Mouse (Mus musculus) MEL (cell line): ENCODE measurements around the gene Sema3d. TPM values are rescaled to one million over a fixed set of nuclear protein-coding genes. Genes with fewer than 3 reads are reported as not detected.

Source experiments
- DNase-seq: peaks from one replicate; pipeline ENCODE4 v3.0.0; 2011; ENCODE audit warnings: low read depth, low spot score
- H3K27ac ChIP-seq: 2 replicates; pipeline ENCODE4 v1.5.1; 2012; ENCODE audit warnings: low read depth, mild to moderate bottlenecking, control low read depth, low read length, moderate library complexity; ENCODE audit not compliant: control insufficient read depth
- H3K27me3 ChIP-seq, 2 experiments: fragments of 150-350 bp in 1 of 2; sonication (generic) in 1 of 2; 2 replicates each; pipeline ENCODE4 v1.6.1; 2012; ENCODE audit warnings: low read length in 2 of 2, mild to moderate bottlenecking in 2 of 2, improper control_type of control experiment in 1 of 2, moderate library complexity in 1 of 2; ENCODE audit not compliant: insufficient read depth in 2 of 2, control insufficient read depth in 1 of 2
- H3K36me3 ChIP-seq, 2 experiments: 2 replicates each; pipeline ENCODE4 v1.6.1; 2012 to 2014; ENCODE audit warnings: low read length in 2 of 2, improper control_type of control experiment in 1 of 2, inconsistent platforms in 1 of 2, mild to moderate bottlenecking in 1 of 2; ENCODE audit not compliant: insufficient read depth in 2 of 2, control insufficient read depth in 1 of 2
- H3K4me1 ChIP-seq, 2 experiments: fragments of 150-350 bp in 1 of 2; sonication (generic) in 1 of 2; 2 replicates each; pipeline ENCODE4 v1.6.1; 2012; ENCODE audit warnings: low read length in 2 of 2, improper control_type of control experiment in 1 of 2, mild to moderate bottlenecking in 1 of 2; ENCODE audit not compliant: insufficient read depth in 2 of 2, control insufficient read depth in 1 of 2
- H3K4me3 ChIP-seq, 2 experiments: fragments of 150-350 bp in 1 of 2; sonication (generic) in 1 of 2; 2 replicates each; pipeline ENCODE4 v1.5.1; 2012; ENCODE audit warnings: low read depth in 2 of 2, low read length in 2 of 2, mild to moderate bottlenecking in 2 of 2, moderate library complexity in 2 of 2, control low read depth in 1 of 2, improper control_type of control experiment in 1 of 2; ENCODE audit not compliant: control insufficient read depth in 1 of 2, insufficient read depth in 1 of 2
- H3K79me2 ChIP-seq: 2 replicates; pipeline ENCODE4 v1.6.1; 2012; ENCODE audit warnings: mild to moderate bottlenecking, low read length, moderate library complexity; ENCODE audit not compliant: control insufficient read depth, poor library complexity, insufficient read depth
- H3K9ac ChIP-seq: 2 replicates; pipeline ENCODE4 v1.6.1; 2012; ENCODE audit warnings: low read depth, mild to moderate bottlenecking, control low read depth, low read length, moderate library complexity; ENCODE audit not compliant: control insufficient read depth, poor library complexity, severe bottlenecking
- H3K9me3 ChIP-seq: fragments of 150-350 bp; sonication (generic); replicated peaks from 2 replicates; pipeline ENCODE4 v1.6.1; 2012; ENCODE audit warnings: mild to moderate bottlenecking, low read length, improper control_type of control experiment, moderate library complexity; ENCODE audit not compliant: insufficient read depth
- BHLHE40 ChIP-seq: IDR thresholded peaks from 2 replicates; pipeline ENCODE4 v1.6.1; 2012; ENCODE audit warnings: low read depth, mild to moderate bottlenecking, inconsistent platforms, low read length, improper control_type of control experiment, borderline replicate concordance
- CHD1 ChIP-seq: IDR thresholded peaks from 2 replicates; pipeline ENCODE4 v1.6.1; 2012; ENCODE audit warnings: low read depth, mild to moderate bottlenecking, inconsistent platforms, low read length, improper control_type of control experiment
- CTCF ChIP-seq, 3 experiments: IDR thresholded peaks in 2 of 3; conservative IDR thresholded peaks in 1 of 3; 2 replicates each; pipeline ENCODE4 v1.5.1; 2011 to 2012; ENCODE audit warnings: low read length in 3 of 3, low read depth in 2 of 3, mild to moderate bottlenecking in 2 of 3, improper control_type of control experiment in 1 of 3, inconsistent platforms in 1 of 3, mixed read lengths in 1 of 3, moderate library complexity in 1 of 3; ENCODE audit not compliant: control insufficient read depth in 1 of 3, insufficient read depth in 1 of 3, poor library complexity in 1 of 3, severe bottlenecking in 1 of 3
- ELF1 ChIP-seq: IDR thresholded peaks from 2 replicates; pipeline ENCODE4 v1.6.1; 2014; ENCODE audit warnings: low read depth, mild to moderate bottlenecking, inconsistent platforms, low read length, improper control_type of control experiment, moderate library complexity
- GATA1 ChIP-seq: IDR thresholded peaks from 2 replicates; pipeline ENCODE4 v1.6.1; 2011; ENCODE audit warnings: low read depth, low read length, improper control_type of control experiment
- JUND ChIP-seq: IDR thresholded peaks from 2 replicates; pipeline ENCODE4 v1.6.1; 2011; ENCODE audit warnings: low read depth, mild to moderate bottlenecking, improper control_type of control experiment, low read length
- MAFK ChIP-seq: IDR thresholded peaks from 2 replicates; pipeline ENCODE4 v1.6.1; 2011; ENCODE audit warnings: low read depth, mild to moderate bottlenecking, low read length, improper control_type of control experiment, borderline replicate concordance
- MXI1 ChIP-seq: IDR thresholded peaks from 2 replicates; pipeline ENCODE4 v1.6.1; 2011; ENCODE audit warnings: mild to moderate bottlenecking, low read depth, low read length, improper control_type of control experiment
- MYB ChIP-seq: IDR thresholded peaks from 2 replicates; pipeline ENCODE4 v1.6.1; 2011; ENCODE audit warnings: mild to moderate bottlenecking, low read depth, low read length, improper control_type of control experiment
- MYC ChIP-seq: IDR thresholded peaks from 2 replicates; pipeline ENCODE4 v1.6.1; 2011; ENCODE audit warnings: low read depth, mild to moderate bottlenecking, low read length, improper control_type of control experiment, moderate library complexity
- NRF1 ChIP-seq: IDR thresholded peaks from 2 replicates; pipeline ENCODE4 v1.6.1; 2014; ENCODE audit warnings: low read depth, mild to moderate bottlenecking, inconsistent platforms, low read length, improper control_type of control experiment, moderate library complexity; ENCODE audit not compliant: poor library complexity, insufficient read depth, severe bottlenecking
- RAD21 ChIP-seq: IDR thresholded peaks from 2 replicates; pipeline ENCODE4 v1.6.1; 2011; ENCODE audit warnings: mild to moderate bottlenecking, low read depth, low read length, improper control_type of control experiment
- SMC3 ChIP-seq: IDR thresholded peaks from 2 replicates; pipeline ENCODE4 v1.6.1; 2011; ENCODE audit warnings: low read depth, low read length, improper control_type of control experiment
- TBP ChIP-seq: IDR thresholded peaks from 2 replicates; pipeline ENCODE4 v1.8.0; 2011; ENCODE audit warnings: low read depth, low read length, improper control_type of control experiment
- USF1 ChIP-seq: IDR thresholded peaks from 2 replicates; pipeline ENCODE4 v1.6.1; 2014; ENCODE audit warnings: low read depth, mild to moderate bottlenecking, inconsistent platforms, low read length, improper control_type of control experiment, moderate library complexity
- ZC3H11A ChIP-seq: IDR thresholded peaks from 2 replicates; pipeline ENCODE4 v1.6.1; 2012; ENCODE audit warnings: low read depth, mild to moderate bottlenecking, inconsistent platforms, low read length, improper control_type of control experiment
- ZNF384 ChIP-seq: IDR thresholded peaks from 2 replicates; pipeline ENCODE4 v1.6.1; 2012; ENCODE audit warnings: low read depth, mild to moderate bottlenecking, inconsistent platforms, low read length, improper control_type of control experiment
- polyA plus RNA-seq, 2 experiments: library from polyadenylated mRNA; stranded (reverse) in 1 of 2; unstranded in 1 of 2; fragments of >175 nt in 1 of 2; fragments of >200 nt in 1 of 2; gene quantifications; 2 replicates each; pipeline versions ENCODE4 v1.2.1 to v1.2.4; 2012; ENCODE audit warnings: low replicate concordance in 2 of 2, low read depth in 1 of 2; ENCODE audit not compliant: insufficient read length in 2 of 2, insufficient read depth in 1 of 2, missing spikeins in 1 of 2
- total RNA-seq: library from RNA; depleted of rRNA; stranded (reverse); fragments of 300-350 nt; gene quantifications from 2 replicates; pipeline ENCODE4 v1.2.3, GENCODE M21; 2012

Sema3d gene
- total and polyA plus RNA-seq, 3 experiments, result not detected

- TF ChIP-seq CTCF (IDR thresholded peaks at IDR 0.05 in 2 of 3, conservative IDR thresholded peaks at IDR 0.05 in 1 of 3; ENCODE audit: control insufficient read depth in 1 of 3, insufficient read depth in 1 of 3, low read depth in 2 of 3, low read length in 3 of 3, poor library complexity in 1 of 3, severe bottlenecking in 1 of 3) (peak in 2 of 3 experiments; percentile 47 to 69), ZC3H11A (peak; percentile 100), ELF1 (peak; percentile 49; the same call in 1 of the 2 replicates), TBP (0 out of 2 replicates have a peak, but pooled peaks have one; percentile 13), JUND (peak; percentile 48; the same call in 1 of the 2 replicates), MYC (0 out of 2 replicates have a peak, but pooled peaks have one; percentile 42), NRF1 (no peak), SMC3 (peak; percentile 100), BHLHE40 (no peak)
- TF ChIP-seq, all 39 proteins: peak for 7
- no peak overlapping the region for H3K9ac ChIP-seq
- H3K36me3 ChIP-seq, result no peaks in the 10 kb centered on the region
- no peak overlapping the region for H3K27ac ChIP-seq
- no peaks in the 10 kb centered on the region for H3K4me1 ChIP-seq
- DNase-seq, result peak; percentile 85
- H3K27me3 ChIP-seq, result no peaks in the 10 kb centered on the region
- no peaks in the 10 kb centered on the region for H3K9me3 ChIP-seq
- H3K4me3 ChIP-seq, result no peak overlapping the region
- no peaks in the 10 kb centered on the region for H3K79me2 ChIP-seq
These were observed 179.0 kb downstream of the Sema3d start for GRCm38 (mm10) chr5:12562204-12562603.

- H3K27ac ChIP-seq, result no peak overlapping the region
These were observed 179.9 kb downstream of the Sema3d start for GRCm38 (mm10) chr5:12563132-12563531.

DNA sequence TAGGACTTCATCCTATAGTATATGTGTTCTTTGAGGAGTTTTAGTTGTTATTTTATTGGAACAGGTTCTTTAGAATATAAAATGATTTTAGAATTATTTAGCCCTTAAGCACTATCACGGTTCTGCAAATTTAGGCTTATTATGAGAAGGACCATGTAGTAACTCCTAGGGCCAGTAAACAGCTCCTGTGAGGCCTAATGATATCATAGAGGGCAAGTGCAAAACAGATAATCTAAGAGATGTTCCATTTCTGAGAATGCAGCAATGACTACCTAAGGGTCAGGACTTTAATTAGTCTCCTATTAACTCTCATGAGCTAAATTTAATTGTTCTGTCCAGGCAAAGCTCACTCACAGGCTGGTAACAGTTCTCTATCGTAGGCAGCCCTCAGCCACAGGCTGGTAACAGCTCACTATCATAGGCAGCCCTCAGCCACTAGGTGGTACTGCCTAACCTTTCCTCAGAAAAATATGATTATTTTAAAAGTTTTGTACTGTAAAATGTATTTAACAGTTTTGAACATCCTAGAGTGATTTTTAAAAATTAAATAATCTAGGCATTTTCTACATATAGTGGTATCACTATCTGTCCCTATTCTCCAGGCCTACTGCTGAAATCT lies 181.5 kb downstream of the Sema3d start:
- peak; percentile 44 for DNase-seq
- Histone ChIP-seq H3K27me3 (no peaks in the 10 kb centered on the region), H3K4me3 (no peak overlapping the region), H3K4me1 (no peaks in the 10 kb centered on the region), H3K27ac (no peak overlapping the region), H3K9me3 (no peaks in the 10 kb centered on the region), H3K36me3 (no peaks in the 10 kb centered on the region), H3K9ac (no peak overlapping the region), H3K79me2 (no peaks in the 10 kb centered on the region)
- TF ChIP-seq SMC3, result peak; percentile 93
- TF ChIP-seq MXI1, result no peak
- no peak for TF ChIP-seq MAFK
- no peak for TF ChIP-seq ZNF384
- TF ChIP-seq CHD1, result no peak
- TF ChIP-seq RAD21, result peak; percentile 87
- TF ChIP-seq ZC3H11A, result peak; percentile 86
- no peak for TF ChIP-seq USF1
- TF ChIP-seq CTCF (IDR thresholded peaks at IDR 0.05 in 2 of 3, conservative IDR thresholded peaks at IDR 0.05 in 1 of 3; ENCODE audit: control insufficient read depth in 1 of 3, insufficient read depth in 1 of 3, low read depth in 2 of 3, low read length in 3 of 3, poor library complexity in 1 of 3, severe bottlenecking in 1 of 3), result peak; percentile 34 to 74 (median 52)

More at GRCm38 (mm10) chr5:12563132-12563531, 179.9 kb downstream of the Sema3d start:
- Histone ChIP-seq H3K4me3 (no peak overlapping the region), H3K79me2 (no peaks in the 10 kb centered on the region), H3K9ac (no peak overlapping the region), H3K9me3 (no peaks in the 10 kb centered on the region), H3K27me3 (no peaks in the 10 kb centered on the region), H3K4me1 (no peaks in the 10 kb centered on the region), H3K36me3 (no peaks in the 10 kb centered on the region)
- TF ChIP-seq ELF1 (no peak), NRF1 (no peak), GATA1 (no peak), MYC (no peak), MYB (no peak)
- DNase-seq, result no peak
